Mouse (Mus musculus) frontal cortex, adult 2 months (tissue): Measurements from ENCODE around the gene Vwa3b. TPM values are rescaled to one million over a fixed set of nuclear protein-coding genes. Genes with fewer than 3 reads are reported as not detected.

Source experiments
- DNase-seq, 2 experiments: peaks; one replicate each; pipeline ENCODE4 v3.0.0; 2022; ENCODE audit warnings: low spot score in 1 of 2; ENCODE audit errors: extremely low spot score in 1 of 2
- polyA plus RNA-seq: library from polyadenylated mRNA; depleted of rRNA; stranded (reverse); fragments of >200 nt; gene quantifications from 2 replicates; pipeline ENCODE4 v1.2.3, GENCODE M21; 2012

The Vwa3b gene
- polyA plus RNA-seq, 1 experiment = 2.2 TPM

GRCm38 (mm10) chr1:37115847-37116246 is 89.5 kb downstream of the Vwa3b start:
- no peak for DNase-seq

GRCm38 (mm10) chr1:37116574-37116973 is 90.2 kb downstream of the Vwa3b start:
- DNase-seq = no peak

- peak; percentile 41 to 53 for DNase-seq
Observed at GRCm38 (mm10) chr1:37117964-37118363, 91.6 kb downstream of the Vwa3b start.

GRCm38 (mm10) chr1:37122306-37122705 is 95.9 kb downstream of the Vwa3b start:
- DNase-seq = no peak

DNA sequence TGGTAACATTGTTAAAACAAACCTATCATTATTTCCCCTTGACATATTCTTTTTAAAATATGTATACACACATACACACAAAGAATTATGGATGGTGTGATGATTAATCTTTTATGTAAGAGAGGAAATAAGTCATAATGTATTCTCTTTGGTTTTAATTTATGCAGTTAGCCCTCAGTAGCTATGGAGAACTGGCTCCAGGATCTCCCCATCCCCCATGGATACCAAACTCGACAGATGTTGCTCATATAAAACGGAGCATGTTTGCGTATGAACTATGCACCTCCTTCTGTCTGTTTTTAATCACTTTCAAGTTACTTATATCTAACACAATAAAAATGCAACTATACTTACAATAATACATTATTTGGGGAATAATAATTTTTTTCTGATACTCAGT is 96.4 kb downstream of the Vwa3b start:
- no peak for DNase-seq

- DNase-seq = no peak
Observed at GRCm38 (mm10) chr1:37124696-37125349, 98.4 kb downstream of the Vwa3b start.

GRCm38 (mm10) chr1:37130012-37130570 is 103.7 kb downstream of the Vwa3b start:
- DNase-seq = no peak

GRCm38 (mm10) chr1:37131146-37131545 is 104.8 kb downstream of the Vwa3b start:
- no peak for DNase-seq

- no peak for DNase-seq
Observed at GRCm38 (mm10) chr1:37132433-37132832, 106.0 kb downstream of the Vwa3b start.

GRCm38 (mm10) chr1:37145966-37146365 is 119.6 kb downstream of the Vwa3b start:
- DNase-seq = no peak

- DNase-seq = peak; percentile 21 to 56
Observed at GRCm38 (mm10) chr1:37149866-37150265, 123.5 kb downstream of the Vwa3b start.

GRCm38 (mm10) chr1:37151896-37152295 is 125.5 kb downstream of the Vwa3b start:
- no peak for DNase-seq

GRCm38 (mm10) chr1:37166066-37166465 is 139.7 kb downstream of the Vwa3b start:
- DNase-seq = no peak

GRCm38 (mm10) chr1:37167918-37168317 is 141.5 kb downstream of the Vwa3b start:
- DNase-seq = no peak

- peak in 1 of 2 experiments; percentile 28 for DNase-seq
Observed at GRCm38 (mm10) chr1:37177874-37178273, 151.5 kb downstream of the Vwa3b start.

DNA sequence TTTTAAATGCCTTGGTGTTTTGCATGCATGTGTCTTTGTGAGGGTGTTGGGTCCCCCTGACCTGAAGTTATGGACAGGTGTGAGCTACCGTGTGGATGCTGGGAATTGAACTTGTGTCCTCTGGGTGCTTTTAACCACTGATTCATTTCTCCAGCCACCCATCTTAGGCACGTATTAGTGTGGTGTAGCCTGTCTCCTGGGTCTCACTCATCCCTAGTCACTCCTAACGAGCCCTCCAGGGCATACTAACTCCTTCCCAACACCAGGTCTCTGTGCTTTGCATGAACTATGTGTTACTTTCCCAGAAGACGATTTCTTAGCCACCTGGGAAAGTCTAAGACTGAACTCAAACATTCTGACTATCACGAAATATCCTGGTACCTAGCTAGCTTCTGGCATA is 153.5 kb downstream of the Vwa3b start:
- DNase-seq = no peak

GRCm38 (mm10) chr1:37187050-37187449 is 160.7 kb downstream of the Vwa3b start:
- no peak for DNase-seq

DNA sequence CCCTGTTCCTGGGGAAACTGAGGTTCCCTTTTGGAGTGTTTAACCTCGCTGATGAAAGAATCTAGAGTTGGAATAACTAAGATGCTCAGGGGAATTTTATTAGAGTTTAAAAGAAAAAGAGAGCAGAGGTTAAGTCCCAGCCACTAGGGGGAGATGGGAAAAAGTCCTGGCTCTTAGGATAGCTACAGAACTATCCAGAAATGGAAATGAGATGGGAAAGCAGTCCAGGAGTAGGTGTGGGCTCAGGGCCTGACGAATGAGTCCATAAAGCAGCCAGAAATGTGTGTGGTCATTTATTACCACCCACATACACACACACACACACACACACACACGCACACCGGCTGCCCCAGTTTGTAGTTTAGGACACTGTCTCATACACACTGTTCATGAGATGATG is 168.2 kb downstream of the Vwa3b start:
- peak in 1 of 2 experiments; percentile 55 for DNase-seq

- no peak for DNase-seq
Observed at GRCm38 (mm10) chr1:37201406-37201805, 175.0 kb downstream of the Vwa3b start.

DNA sequence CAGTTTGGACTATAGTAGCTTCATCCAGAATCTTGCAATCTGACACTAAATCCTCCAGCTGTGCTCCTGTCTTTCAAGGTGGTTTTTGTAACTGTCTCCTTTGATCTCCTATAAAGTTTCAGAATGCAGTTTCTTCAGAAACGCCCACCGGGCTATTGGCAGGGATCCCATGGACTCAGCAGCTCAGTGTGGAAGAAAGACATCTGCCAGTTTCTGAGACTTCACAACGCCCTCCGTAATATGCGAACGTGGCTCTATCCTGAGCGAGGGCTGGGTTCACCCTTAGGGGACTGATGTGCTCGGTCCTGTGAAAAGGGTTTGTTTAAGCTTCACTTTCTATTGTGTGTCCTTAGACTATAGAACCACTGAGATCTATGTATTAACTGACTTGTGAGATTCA is 181.3 kb downstream of the Vwa3b start:
- DNase-seq = no peak

DNA sequence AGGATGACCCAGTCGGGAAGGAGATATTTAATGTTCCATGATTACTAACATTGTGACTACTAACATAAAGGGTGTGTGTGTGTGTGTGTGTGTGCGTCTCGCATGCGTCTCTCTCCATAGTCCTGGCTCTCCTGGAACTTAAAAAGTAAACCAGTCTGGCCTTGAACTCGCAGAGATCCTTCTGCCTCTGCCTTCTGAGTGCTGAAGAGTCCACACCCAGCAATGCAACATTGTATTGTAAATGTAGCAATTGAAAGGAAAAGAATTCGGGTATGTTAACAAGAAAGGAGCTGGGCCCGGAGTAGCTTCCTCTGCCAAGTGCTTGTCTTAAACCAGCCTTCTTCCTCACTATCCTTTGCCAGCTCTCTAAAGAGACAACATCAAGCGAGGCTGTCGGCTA is 186.0 kb downstream of the Vwa3b start:
- DNase-seq = no peak

DNA sequence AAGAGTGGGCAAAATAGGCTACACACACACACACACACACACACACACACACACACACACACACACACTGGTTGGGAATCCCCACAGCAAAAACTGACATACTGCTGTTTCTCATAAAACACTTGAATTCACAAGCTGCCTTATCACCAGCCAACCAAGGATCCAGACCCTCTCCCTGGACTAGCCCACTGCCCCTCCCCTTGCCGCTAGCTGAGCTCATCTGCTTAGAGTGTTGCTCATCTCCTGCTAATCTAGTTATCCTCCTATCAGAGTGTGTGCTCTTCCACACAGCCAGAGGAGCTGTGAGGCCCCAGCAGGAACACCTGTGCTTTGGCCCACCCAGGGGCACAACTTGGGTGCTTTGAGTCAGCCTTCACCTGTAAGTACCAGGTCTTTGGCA is 187.7 kb downstream of the Vwa3b start, which contains the start of gene Cnga3:
TSS of gene Cnga3 (plus strand) at position 291 of the 400 bp plus-strand sequence.
- DNase-seq = no peak
